Mouse (Mus musculus) limb, embryonic 14.5 days (tissue): ENCODE data around the gene Gpr65. TPM values are rescaled to one million over a fixed set of nuclear protein-coding genes. Genes with fewer than 3 reads are reported as not detected.

ENCODE experiments used
- ATAC-seq: fragments of 200-750 bp; cut with Nextera tagmentation; 2 replicates; pipeline ENCODE4 v1.8.0; 2017; ENCODE audit warnings: low read depth, moderate number of reproducible peaks, moderate TSS enrichment; ENCODE audit not compliant: low FRiP score
- DNase-seq: peaks from one replicate; pipeline ENCODE4 v3.0.0-alpha.2; 2015; ENCODE audit warnings: low spot score
- H3K27ac ChIP-seq: fragments of 300-500 bp; sonication (generic); replicated peaks from 2 replicates; pipeline ENCODE4 v1.5.1; 2014; ENCODE audit warnings: low read depth, mild to moderate bottlenecking, low read length, moderate library complexity, mixed read lengths
- H3K27me3 ChIP-seq: fragments of 300-500 bp; sonication (generic); 2 replicates; pipeline ENCODE4 v1.6.1; 2014; ENCODE audit warnings: low read length, mixed read lengths; ENCODE audit not compliant: control insufficient read depth, insufficient read depth
- H3K36me3 ChIP-seq: fragments of 300-500 bp; sonication (generic); 2 replicates; pipeline ENCODE4 v1.6.1; 2014; ENCODE audit warnings: mild to moderate bottlenecking, low read length, moderate library complexity, mixed read lengths; ENCODE audit not compliant: control insufficient read depth, insufficient read depth
- H3K4me1 ChIP-seq: fragments of 300-500 bp; sonication (generic); 2 replicates; pipeline ENCODE4 v1.6.1; 2014; ENCODE audit warnings: antibody characterized with exemption, low read length, mixed read lengths; ENCODE audit not compliant: control insufficient read depth, insufficient read depth
- H3K4me2 ChIP-seq: fragments of 300-500 bp; sonication (generic); replicated peaks from 2 replicates; pipeline ENCODE4 v1.6.1; 2014; ENCODE audit warnings: low read depth, mild to moderate bottlenecking, low read length, moderate library complexity; ENCODE audit not compliant: severe bottlenecking
- H3K4me3 ChIP-seq: fragments of 300-500 bp; sonication (generic); replicated peaks from 2 replicates; pipeline ENCODE4 v1.5.1; 2014; ENCODE audit warnings: low read length
- H3K9ac ChIP-seq: fragments of 300-500 bp; sonication (generic); 2 replicates; pipeline ENCODE4 v1.6.1; 2014; ENCODE audit warnings: mild to moderate bottlenecking, low read depth, low read length, moderate library complexity; ENCODE audit not compliant: severe bottlenecking
- H3K9me3 ChIP-seq: fragments of 300-500 bp; sonication (generic); 2 replicates; pipeline ENCODE4 v1.6.1; 2016; ENCODE audit warnings: low read length; ENCODE audit not compliant: control insufficient read depth
- POLR2A ChIP-seq: fragments of 200-500 bp; IDR thresholded peaks from 2 replicates; pipeline ENCODE4 v1.8.0; 2012; ENCODE audit warnings: inconsistent platforms, mild to moderate bottlenecking, moderate library complexity, borderline replicate concordance; ENCODE audit not compliant: insufficient read depth, insufficient read length; ENCODE audit errors: extremely low read depth
- WGBS: fragments of 180-500 bp; shearing (Covaris S2); extraction: QIAGEN DNeasy Blood & Tissue Kit; methylation state at CpG from one replicate; pipeline ENCODE4 v1.1.7; 2014; 5-methylcytosine and 5-hydroxymethylcytosine counted together
- polyA plus RNA-seq, 2 experiments: library from polyadenylated mRNA; depleted of rRNA in 1 of 2; stranded (reverse) in 1 of 2; unstranded in 1 of 2; fragments of >200 nt; fragmentation: Nextera tagmentation in 1 of 2; extraction: Ambion mirVana in 1 of 2; gene quantifications; 2 replicates each; pipeline versions ENCODE4 v1.2.1 to v1.2.3; 2012 to 2014

Gene Gpr65
- polyA plus RNA-seq, 2 experiments = 2.5 to 4.1 TPM

DNA sequence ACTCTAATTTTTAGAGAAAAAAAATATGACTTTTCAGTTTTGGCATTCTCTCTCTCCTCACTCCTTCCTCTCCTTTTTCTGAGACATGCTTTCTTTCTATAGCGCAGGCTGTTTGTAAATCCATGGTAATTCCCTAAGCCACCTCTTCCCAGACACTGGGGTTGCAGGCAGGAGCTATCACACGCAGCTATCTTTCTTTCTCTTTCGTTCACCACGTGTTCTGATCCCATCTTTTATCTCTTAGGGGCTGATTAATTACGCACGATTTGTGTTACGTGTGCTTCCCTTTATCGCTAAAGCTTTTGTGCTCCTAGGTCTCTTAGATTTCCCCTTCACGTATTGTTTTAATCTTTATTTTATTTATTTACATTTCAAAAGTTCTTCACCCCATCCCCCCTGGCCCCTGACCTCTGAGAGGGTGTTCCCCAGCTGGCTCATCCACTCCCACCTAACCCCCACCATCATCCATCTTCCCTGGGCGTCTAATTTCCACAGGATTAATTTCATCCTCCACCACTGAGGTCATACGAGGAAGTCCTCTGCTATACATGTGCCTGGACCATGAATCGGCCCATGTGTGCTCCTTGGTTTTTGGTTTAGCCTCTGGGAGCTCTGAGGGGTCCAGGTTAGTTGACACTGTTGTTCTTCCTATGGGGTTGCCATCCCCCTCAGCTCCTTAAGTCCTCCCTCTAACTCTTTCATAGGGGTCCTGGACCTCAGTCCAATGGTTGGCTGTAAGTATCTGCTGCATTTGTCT, 2.6 kb downstream of the Gpr65 start:
- ATAC-seq (no peak), DNase-seq (no peak)
- H3K27me3 ChIP-seq = no peaks in the 10 kb centered on the region
- no peak overlapping the region for H3K4me2 ChIP-seq
- 63% methylated on average over 12 of the region's 12 CpGs for WGBS
- no peak for TF ChIP-seq POLR2A
- no peaks in the 10 kb centered on the region for H3K36me3 ChIP-seq
- 0 out of 2 replicates have a peak, but pooled peaks cover 3% of the 10 kb centered on the region for H3K4me1 ChIP-seq
- H3K9me3 ChIP-seq = no peaks in the 10 kb centered on the region
- H3K4me3 ChIP-seq = no peak overlapping the region
- H3K9ac ChIP-seq = no peak overlapping the region
- no peak overlapping the region for H3K27ac ChIP-seq

DNA sequence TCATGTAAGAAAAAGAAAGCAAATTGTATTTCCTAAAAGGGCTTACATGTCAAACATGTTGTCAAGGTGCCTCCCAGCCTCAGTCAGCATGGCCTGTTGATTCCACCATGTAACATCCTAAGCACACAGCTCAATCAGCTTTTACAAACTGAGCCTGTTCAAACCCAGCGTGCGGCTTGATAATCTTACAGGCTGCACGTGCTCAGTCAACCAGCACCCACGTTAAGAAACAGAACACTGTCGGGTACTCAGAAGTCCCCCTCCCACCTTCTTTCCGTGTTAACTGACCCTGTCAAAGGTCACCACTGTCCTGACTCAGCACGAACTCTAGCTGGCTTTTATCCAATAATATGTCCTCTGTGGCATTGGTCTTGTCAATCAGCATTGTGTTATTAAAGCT, 4.0 kb downstream of the Gpr65 start:
- H3K9me3 ChIP-seq = no peaks in the 10 kb centered on the region
- H3K27me3 ChIP-seq = no peaks in the 10 kb centered on the region
- 0 out of 2 replicates have a peak, but pooled peaks cover 3% of the 10 kb centered on the region for H3K4me1 ChIP-seq
- H3K4me2 ChIP-seq = no peak overlapping the region
- H3K9ac ChIP-seq = no peak overlapping the region
- H3K36me3 ChIP-seq = no peaks in the 10 kb centered on the region
- ATAC-seq (no peak), DNase-seq (no peak)
- no peak overlapping the region for H3K4me3 ChIP-seq
- no peak overlapping the region for H3K27ac ChIP-seq
- TF ChIP-seq POLR2A = no peak
- WGBS = 73% methylated on average over 7 of the region's 7 CpGs

DNA sequence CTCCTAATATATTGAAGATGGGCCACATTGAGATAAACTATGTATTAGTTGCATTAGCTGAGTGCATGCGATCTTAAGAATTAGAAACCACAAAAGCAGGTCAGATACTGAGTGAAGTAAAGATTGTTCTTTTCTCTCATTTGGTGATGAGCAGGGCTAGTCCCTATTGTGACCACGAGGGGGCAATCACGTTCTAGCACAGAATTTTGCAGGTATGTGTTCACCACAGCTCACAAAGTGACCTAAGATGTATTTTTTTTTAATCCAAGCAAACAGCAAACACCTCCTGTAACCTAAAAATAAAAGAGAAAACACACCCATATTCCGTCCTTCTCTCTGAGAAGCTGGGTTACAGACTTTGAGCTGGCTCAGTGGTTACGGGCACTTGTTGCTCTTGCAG, 12.1 kb downstream of the Gpr65 start:
- DNase-seq (peak; percentile 63), ATAC-seq (no peak)
- H3K9me3 ChIP-seq = no peaks in the 10 kb centered on the region
- no peaks in the 10 kb centered on the region for H3K4me1 ChIP-seq
- H3K27me3 ChIP-seq = no peaks in the 10 kb centered on the region
- H3K36me3 ChIP-seq = no peaks in the 10 kb centered on the region
- no peak for TF ChIP-seq POLR2A
- 33% methylated on average over 5 of the region's 5 CpGs for WGBS
- no peak overlapping the region for H3K4me3 ChIP-seq
- H3K4me2 ChIP-seq = no peak overlapping the region
- H3K9ac ChIP-seq = no peak overlapping the region
- H3K27ac ChIP-seq = no peak overlapping the region

DNA sequence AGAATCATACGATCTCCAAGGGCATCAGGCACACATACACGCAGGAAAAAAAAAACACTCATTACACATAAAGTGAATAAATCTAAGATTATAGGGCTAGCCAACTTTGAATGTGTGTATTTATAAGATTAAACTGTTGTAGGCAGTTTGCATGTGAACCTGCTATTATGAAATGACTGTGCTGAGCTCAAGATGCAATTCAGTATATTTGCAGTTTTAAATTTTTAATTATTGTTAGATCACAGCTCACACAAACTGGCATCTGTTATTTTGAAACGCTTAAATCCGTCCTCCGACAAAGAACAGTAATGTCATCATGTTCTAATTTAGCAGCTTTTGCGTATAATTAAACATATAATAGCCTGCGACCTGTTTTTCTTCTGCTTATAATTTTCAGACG, 12.6 kb downstream of the Gpr65 start:
- Histone ChIP-seq H3K9me3 (no peaks in the 10 kb centered on the region), H3K4me3 (no peak overlapping the region), H3K36me3 (no peaks in the 10 kb centered on the region), H3K4me2 (no peak overlapping the region), H3K27me3 (no peaks in the 10 kb centered on the region), H3K9ac (no peak overlapping the region), H3K27ac (no peak overlapping the region), H3K4me1 (no peaks in the 10 kb centered on the region)
- 59% methylated on average over 8 of the region's 8 CpGs for WGBS
- no peak for ATAC-seq
- TF ChIP-seq POLR2A = no peak
- DNase-seq = no peak

DNA sequence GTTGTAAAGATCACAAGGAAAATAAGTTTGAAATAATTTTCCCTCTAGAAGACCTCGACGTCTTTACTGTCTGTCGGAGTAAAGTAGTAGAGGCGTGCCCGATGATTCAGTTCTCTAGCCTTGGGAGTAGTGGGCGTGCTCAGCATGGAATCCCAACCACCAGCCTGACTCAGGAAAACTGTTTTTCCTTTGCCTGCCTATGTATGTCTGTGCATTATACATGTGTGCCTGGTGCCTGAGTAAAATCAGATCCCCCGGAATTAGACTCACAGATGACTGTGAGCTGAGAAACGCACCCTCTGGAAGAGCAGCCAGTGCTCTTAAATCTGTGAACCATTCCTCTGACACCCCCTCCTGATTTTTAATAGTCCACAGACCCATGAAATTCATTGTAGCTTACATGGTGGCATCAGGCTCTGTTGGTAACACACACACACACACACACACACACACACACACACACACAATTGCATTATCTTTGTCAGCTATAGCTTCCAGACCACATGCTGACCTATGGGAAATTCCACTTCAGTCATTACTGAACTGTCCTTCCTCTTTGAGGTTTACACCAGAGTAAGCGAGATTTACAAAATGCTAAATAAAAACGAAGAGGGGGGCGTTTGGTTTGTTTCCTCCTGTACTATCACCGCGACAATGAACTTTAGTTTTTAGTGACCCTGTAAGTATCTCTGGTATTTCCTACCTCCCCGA, 14.5 kb downstream of the Gpr65 start:
- H3K4me1 ChIP-seq = no peaks in the 10 kb centered on the region
- H3K36me3 ChIP-seq = no peaks in the 10 kb centered on the region
- no peaks in the 10 kb centered on the region for H3K27me3 ChIP-seq
- H3K4me2 ChIP-seq = no peak overlapping the region
- no peak for TF ChIP-seq POLR2A
- H3K27ac ChIP-seq = no peak overlapping the region
- H3K4me3 ChIP-seq = no peak overlapping the region
- no peaks in the 10 kb centered on the region for H3K9me3 ChIP-seq
- no peak overlapping the region for H3K9ac ChIP-seq
- WGBS = 75% methylated on average over 14 of the region's 14 CpGs
- DNase-seq (no peak), ATAC-seq (no peak)
